Mouse (Mus musculus) brain, embryonic 14.5 days (tissue): ENCODE data around the gene Ldlrap1.

Experiments used
- CTCF ChIP-seq: fragments of 200-500 bp; IDR thresholded peaks from 2 replicates; pipeline ENCODE4 v1.5.1; 2012; ENCODE audit warnings: inconsistent platforms, mild to moderate bottlenecking, moderate library complexity, borderline replicate concordance; ENCODE audit not compliant: insufficient read depth, insufficient read length; ENCODE audit errors: extremely low read depth
- POLR2A ChIP-seq: fragments of 200-500 bp; IDR thresholded peaks from 2 replicates; pipeline ENCODE4 v1.6.1; 2012; ENCODE audit warnings: mild to moderate bottlenecking, inconsistent platforms, borderline replicate concordance; ENCODE audit not compliant: poor library complexity, insufficient read depth, insufficient read length, severe bottlenecking; ENCODE audit errors: extremely low read depth

DNA sequence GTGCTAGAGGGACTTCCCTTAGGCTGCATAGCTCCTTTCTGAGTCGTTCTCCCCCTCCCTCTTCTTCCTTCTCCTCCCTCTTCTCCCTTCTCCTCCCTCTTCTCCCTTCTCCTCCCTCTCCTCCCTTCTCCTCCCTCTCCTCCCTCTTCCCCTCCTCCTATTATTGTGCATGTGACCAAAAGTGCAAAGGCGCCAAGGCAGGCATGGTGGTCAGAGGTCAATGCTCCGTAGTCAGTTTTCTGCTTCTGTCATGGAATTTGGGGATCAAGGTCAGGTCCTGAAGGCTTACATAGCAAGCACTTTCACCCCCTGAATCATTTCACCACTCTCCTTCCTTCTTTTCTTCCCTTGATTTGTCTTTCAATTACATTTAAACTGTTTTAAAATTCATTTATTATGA is 31.0 kb upstream of the Ldlrap1 start:
- TF ChIP-seq CTCF: no peak
- no peak for TF ChIP-seq POLR2A
